Mouse (Mus musculus) naive thymus-derived CD4-positive, alpha-beta T cell, adult 2 months (primary cell): ENCODE results near the gene Bpnt1.

Source experiments
- DNase-seq: peaks from one replicate; pipeline ENCODE4 v3.0.0-alpha.2; 2011; ENCODE audit warnings: low read depth

The Bpnt1 gene

GRCm38 (mm10) chr1:185331983-185332430 lies at the start of gene Bpnt1:
TSS of gene Bpnt1 (plus strand) at chr1:185332149.
- DNase-seq = peak; percentile 91

- DNase-seq = no peak
Observed at GRCm38 (mm10) chr1:185282846-185283245, 49.1 kb upstream of the Bpnt1 start.

GRCm38 (mm10) chr1:185283247-185283646 lies 48.7 kb upstream of the Bpnt1 start:
- no peak for DNase-seq

- no peak for DNase-seq
Observed at GRCm38 (mm10) chr1:185284740-185285139, 47.2 kb upstream of the Bpnt1 start.

- no peak for DNase-seq
Observed at GRCm38 (mm10) chr1:185285171-185285570, 46.8 kb upstream of the Bpnt1 start.

- DNase-seq = no peak
Observed at GRCm38 (mm10) chr1:185287066-185287465, 44.9 kb upstream of the Bpnt1 start.

- no peak for DNase-seq
Observed at GRCm38 (mm10) chr1:185289231-185289630, 42.7 kb upstream of the Bpnt1 start.

- DNase-seq = no peak
Observed at GRCm38 (mm10) chr1:185291336-185291735, 40.6 kb upstream of the Bpnt1 start.

GRCm38 (mm10) chr1:185292646-185293360 lies 39.1 kb upstream of the Bpnt1 start:
- DNase-seq = no peak

- no peak for DNase-seq
Observed at GRCm38 (mm10) chr1:185296850-185297249, 35.1 kb upstream of the Bpnt1 start.

GRCm38 (mm10) chr1:185298496-185298895 lies 33.5 kb upstream of the Bpnt1 start:
- DNase-seq = no peak

- no peak for DNase-seq
Observed at GRCm38 (mm10) chr1:185302816-185303215, 29.1 kb upstream of the Bpnt1 start.

GRCm38 (mm10) chr1:185306836-185307235 lies 25.1 kb upstream of the Bpnt1 start:
- DNase-seq = no peak

- no peak for DNase-seq
Observed at GRCm38 (mm10) chr1:185307645-185308044, 24.3 kb upstream of the Bpnt1 start.

GRCm38 (mm10) chr1:185308334-185308733 lies 23.6 kb upstream of the Bpnt1 start:
- DNase-seq = no peak

GRCm38 (mm10) chr1:185308908-185309307 lies 23.0 kb upstream of the Bpnt1 start:
- no peak for DNase-seq

- DNase-seq = no peak
Observed at GRCm38 (mm10) chr1:185311949-185312348, 20.0 kb upstream of the Bpnt1 start.

- no peak for DNase-seq
Observed at GRCm38 (mm10) chr1:185314546-185314945, 17.4 kb upstream of the Bpnt1 start.

- no peak for DNase-seq
Observed at GRCm38 (mm10) chr1:185315846-185316568, 15.9 kb upstream of the Bpnt1 start.

GRCm38 (mm10) chr1:185327754-185328345 lies 4.1 kb upstream of the Bpnt1 start:
- DNase-seq = peak; percentile 14

- peak; percentile 94 for DNase-seq
Observed at GRCm38 (mm10) chr1:185328721-185329610, 3.0 kb upstream of the Bpnt1 start, which contains the start of gene Iars2. TSS of gene Iars2 (minus strand) at chr1:185329396.

- DNase-seq = no peak
Observed at GRCm38 (mm10) chr1:185329851-185330250, 2.1 kb upstream of the Bpnt1 start.
